Mouse (Mus musculus) cortical plate, adult 2 months (tissue): ENCODE results near the gene 4933402D24Rik.

ENCODE experiments used
- CTCF ChIP-seq: fragments of 200-500 bp; IDR thresholded peaks from 2 replicates; pipeline ENCODE4 v1.5.1; 2011; ENCODE audit warnings: mild to moderate bottlenecking, control low read depth, low read length; ENCODE audit not compliant: insufficient read depth; ENCODE audit errors: extremely low read depth
- POLR2A ChIP-seq: fragments of 200-500 bp; IDR thresholded peaks from 2 replicates; pipeline ENCODE4 v1.6.1; 2011; ENCODE audit warnings: mild to moderate bottlenecking, low read length, control low read depth; ENCODE audit not compliant: insufficient read depth; ENCODE audit errors: extremely low read depth

DNA sequence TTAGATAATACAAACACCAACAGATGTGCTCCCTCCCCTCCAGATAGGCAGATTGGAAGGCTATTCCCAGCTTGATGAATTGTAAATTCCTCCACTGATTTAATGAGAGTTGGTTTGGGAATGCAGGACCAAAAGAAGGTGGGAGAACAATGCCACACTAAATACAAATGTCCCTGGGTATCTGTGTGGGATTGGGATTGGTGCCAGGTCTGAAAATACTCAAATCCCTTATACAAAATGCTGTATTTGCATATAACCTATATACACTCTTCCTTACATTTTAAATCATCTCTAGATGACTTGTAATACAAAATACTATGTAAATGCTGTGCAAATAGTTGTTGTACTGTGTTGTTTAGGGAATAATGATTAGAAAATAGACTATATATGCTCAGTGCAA is 36.0 kb upstream of the 4933402D24Rik start:
- TF ChIP-seq CTCF (no peak), POLR2A (no peak)
